ENCODE assay signal across 14 mouse cellular contexts in the genomic region with DNA sequence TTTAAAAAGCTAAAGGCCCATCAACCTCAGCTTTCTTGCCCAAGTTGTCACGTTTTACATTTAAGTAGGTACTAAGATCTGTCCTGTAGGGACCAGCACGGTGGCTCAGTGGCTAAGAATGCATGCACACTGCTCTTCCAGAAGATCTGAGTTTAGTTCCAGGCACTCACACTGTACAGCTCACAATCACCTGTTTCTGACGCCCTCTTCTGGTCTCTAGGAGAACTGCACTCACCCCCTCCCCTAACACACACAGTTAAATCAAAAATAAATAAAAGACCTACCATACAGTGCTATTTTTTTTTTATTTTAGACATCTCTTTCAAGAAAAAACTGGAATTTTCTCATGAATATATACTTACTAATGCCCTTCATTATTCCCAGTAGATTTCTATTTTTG. TPM values are rescaled to one million over a fixed set of nuclear protein-coding genes. Genes with fewer than 3 reads are reported as not detected.
A peak's percentile ranks its signal among the peaks of the same experiment; 100 is the strongest.
DNase-seq lines count a peak whose midpoint lies in the region; ATAC-seq and TF ChIP-seq lines count a peak whose summit lies in the region.
"Had no signal": no experiment of that assay in that cellular context is flagged by ENCODE, and none has a peak within 500 bp of the region (broad histone marks: within the 10 kb centered on the region; RNA-seq: fewer than 3 reads in every experiment).

No protein-coding gene starts in this region.

- DNase-seq in adrenal gland, postnatal 36 days, result peak; percentile 10 to 35
- no peak for DNase-seq in adrenal gland, adult 2 months
- DNase-seq in midbrain, postnatal 0 days (ENCODE audit: low spot score), result no peak
- peak; percentile 78 for DNase-seq in induced T-regulatory cell, adult 2 months (ENCODE audit: low read depth)
- DNase-seq in thymus, postnatal 25 days, result peak; percentile 75
- no peak for DNase-seq in cerebellum, adult 9-10 months
- DNase-seq in gastrocnemius, postnatal 25 days, result no peak
- DNase-seq: cerebellum, adult 11 months had no signal

- H3K4me2 ChIP-seq in midbrain, postnatal 0 days (ENCODE audit: low read depth, low read length, poor library complexity, severe bottlenecking), result no peak overlapping the region
- no peak overlapping the region for H3K4me2 ChIP-seq in midbrain, embryonic 15.5 days

- no peak overlapping the region for H3K27ac ChIP-seq in midbrain, postnatal 0 days (ENCODE audit: low read depth, low read length)
- no peak overlapping the region for H3K27ac ChIP-seq in midbrain, embryonic 15.5 days
- H3K27ac ChIP-seq: forebrain, embryonic 10.5 days had no signal

- no peak overlapping the region for H3K4me3 ChIP-seq in midbrain, postnatal 0 days (ENCODE audit: low read depth, low read length)
- no peak overlapping the region for H3K4me3 ChIP-seq in midbrain, embryonic 15.5 days
- H3K4me3 ChIP-seq: forebrain, embryonic 10.5 days had no signal

- no peak for ATAC-seq in midbrain, postnatal 0 days (ENCODE audit: low FRiP score)
- no peak for ATAC-seq in midbrain, embryonic 15.5 days (replicated peaks)

- H3K9me3 ChIP-seq in midbrain, postnatal 0 days (ENCODE audit: low read length), result no peaks in the 10 kb centered on the region
- H3K9me3 ChIP-seq in midbrain, embryonic 15.5 days, result no peaks in the 10 kb centered on the region

- peak; percentile 38 for TF ChIP-seq CTCF in midbrain, postnatal 0 days (IDR thresholded peaks at IDR 0.05)

- WGBS in midbrain, postnatal 0 days, result 18% methylated on average over 3 of the region's 3 CpGs
- 18% methylated on average over 3 of the region's 3 CpGs for WGBS in midbrain, embryonic 15.5 days

- H3K27me3 ChIP-seq in midbrain, postnatal 0 days (ENCODE audit: insufficient read depth, low read length), result no peaks in the 10 kb centered on the region
- H3K27me3 ChIP-seq in midbrain, embryonic 15.5 days (replicated peaks), result no peaks in the 10 kb centered on the region

- no peaks in the 10 kb centered on the region for H3K4me1 ChIP-seq in midbrain, postnatal 0 days (ENCODE audit: insufficient read depth, low read length)
- H3K4me1 ChIP-seq in midbrain, embryonic 15.5 days, result no peaks in the 10 kb centered on the region
- H3K4me1 ChIP-seq: forebrain, embryonic 10.5 days had no signal

- H3K36me3 ChIP-seq in midbrain, postnatal 0 days (ENCODE audit: insufficient read depth, low read length), result no peaks in the 10 kb centered on the region
- H3K36me3 ChIP-seq in midbrain, embryonic 15.5 days (replicated peaks), result no peaks in the 10 kb centered on the region
- H3K36me3 ChIP-seq: forebrain, embryonic 10.5 days had no signal

- no peak overlapping the region for H3K9ac ChIP-seq in midbrain, postnatal 0 days (replicated peaks; ENCODE audit: low read length, poor library complexity, severe bottlenecking)
- H3K9ac ChIP-seq in midbrain, embryonic 15.5 days, result no peak overlapping the region

RNA-seq across cellular contexts. Expression of a gene that starts 29.5 kb away (rescaled TPM):
- total RNA-seq in adrenal gland, postnatal 36 days (2021), result under 1 TPM; 0.20 to 0.30 TPM
- total RNA-seq in adrenal gland, adult 2 months (2021), result under 1 TPM; 0.29 to 0.41 TPM
- 0.07 TPM in 1 of 2 replicates, not detected in the other for polyA plus RNA-seq in adrenal gland, adult 2 months (2012; rRNA removed)
- 0.05 TPM in 1 of 2 replicates, not detected in the other for total RNA-seq in midbrain, postnatal 0 days (2014; rRNA removed)
- polyA plus RNA-seq in midbrain, postnatal 0 days (2015; fragmentation: Nextera tagmentation; extraction: Ambion mirVana), result not detected in 2 replicates
- 0.04 TPM in 1 of 2 replicates, not detected in the other for polyA plus RNA-seq in midbrain, embryonic 15.5 days (2015; fragmentation: Nextera tagmentation; extraction: Ambion mirVana)
- under 1 TPM; 0.35 to 0.46 TPM for total RNA-seq in gastrocnemius, postnatal 25 days (2021)
- polyA plus RNA-seq: C2C12; forebrain, embryonic 10.5 days had no signal

RNA-seq across cellular contexts. Expression of a gene that starts 32.9 kb away (rescaled TPM):
- 10 to 100 TPM; 20.1 to 20.3 TPM for total RNA-seq in adrenal gland, postnatal 36 days (2021)
- 10 to 100 TPM; 26.8 to 29.9 TPM for total RNA-seq in adrenal gland, adult 2 months (2021)
- 13.0 and 15.4 TPM in 2 replicates for polyA plus RNA-seq in adrenal gland, adult 2 months (2012; rRNA removed)
- 0.76 and 0.99 TPM in 2 replicates for total RNA-seq in midbrain, postnatal 0 days (2014; rRNA removed)
- polyA plus RNA-seq in midbrain, postnatal 0 days (2015; fragmentation: Nextera tagmentation; extraction: Ambion mirVana), result 1.4 TPM in 2 replicates
- 0.59 and 1.3 TPM in 2 replicates for polyA plus RNA-seq in midbrain, embryonic 15.5 days (2015; fragmentation: Nextera tagmentation; extraction: Ambion mirVana)
- total RNA-seq in gastrocnemius, postnatal 25 days (2021), result 10 to 100 TPM; 24.7 to 26.6 TPM

RNA-seq across cellular contexts. Expression of a gene that starts 46.1 kb away (rescaled TPM):
- not detected for total RNA-seq in adrenal gland, postnatal 36 days (2021)
- not detected for total RNA-seq in adrenal gland, adult 2 months (2021)
- not detected in 2 replicates for polyA plus RNA-seq in adrenal gland, adult 2 months (2012; rRNA removed)
- total RNA-seq in midbrain, postnatal 0 days (2014; rRNA removed), result not detected in 2 replicates
- not detected in 2 replicates for polyA plus RNA-seq in midbrain, postnatal 0 days (2015; fragmentation: Nextera tagmentation; extraction: Ambion mirVana)
- not detected in 2 replicates for polyA plus RNA-seq in midbrain, embryonic 15.5 days (2015; fragmentation: Nextera tagmentation; extraction: Ambion mirVana)
- not detected for total RNA-seq in gastrocnemius, postnatal 25 days (2021)
- total RNA-seq: layer of hippocampus, adult 18-20 months had no signal
- polyA plus RNA-seq: C2C12; forebrain, embryonic 10.5 days; heart, embryonic 16.5 days; lung, embryonic 16.5 days had no signal

Comparison
In these comparisons a context has a peak if more than half of its experiments do, and no peak if none do; other contexts are left out.
1. DNase-seq: peak in adrenal gland, postnatal 36 days (2 of 2), induced T-regulatory cell, adult 2 months (single experiment) and thymus, postnatal 25 days (single experiment); none in adrenal gland, adult 2 months (single experiment), midbrain, postnatal 0 days (single experiment), cerebellum, adult 9-10 months (single experiment) and gastrocnemius, postnatal 25 days (single experiment).
2. RNA of a gene that starts 32.9 kb away (total RNA-seq): 26.8 to 29.9 TPM in adrenal gland, adult 2 months, 24.7 to 26.6 TPM in gastrocnemius, postnatal 25 days and 20.1 to 20.3 TPM in adrenal gland, postnatal 36 days; 0.76 to 0.99 TPM in midbrain, postnatal 0 days; every median in the first group is over 10 times any median in the second.